Mouse (Mus musculus) ZHBTc4 (cell line): Measurements from ENCODE around the gene Tmem9b.

Source experiments
- DNase-seq: peaks from one replicate; pipeline ENCODE4 v3.0.0-alpha.2; 2011; ENCODE audit warnings: low read depth, low spot score

Gene Tmem9b

GRCm38 (mm10) chr7:109752008-109752925 lies at the start of gene Tmem9b:
Gene Tmem9b (minus strand): TSS chr7:109752875.
- peak; percentile 69 for DNase-seq

- DNase-seq: no peak
These were observed 48.0 kb upstream of the Tmem9b start for GRCm38 (mm10) chr7:109800626-109801025.

GRCm38 (mm10) chr7:109799168-109799567 lies 46.5 kb upstream of the Tmem9b start:
- no peak for DNase-seq

GRCm38 (mm10) chr7:109795564-109795963 lies 42.9 kb upstream of the Tmem9b start:
- no peak for DNase-seq

GRCm38 (mm10) chr7:109794556-109794955 lies 41.9 kb upstream of the Tmem9b start:
- DNase-seq: no peak

- peak; percentile 79 for DNase-seq
These were observed 40.1 kb upstream of the Tmem9b start for GRCm38 (mm10) chr7:109792759-109793158.

GRCm38 (mm10) chr7:109790818-109791217 lies 38.1 kb upstream of the Tmem9b start:
- no peak for DNase-seq

GRCm38 (mm10) chr7:109787860-109788259 lies 35.2 kb upstream of the Tmem9b start:
- DNase-seq: no peak

- no peak for DNase-seq
These were observed 30.6 kb upstream of the Tmem9b start for GRCm38 (mm10) chr7:109783281-109783680.

GRCm38 (mm10) chr7:109781470-109782203 lies 29.0 kb upstream of the Tmem9b start, which contains the start of gene Nrip3:
Gene Nrip3 (minus strand): TSS chr7:109782025.
- peak; percentile 88 for DNase-seq

- DNase-seq: peak; percentile 43
These were observed 28.4 kb upstream of the Tmem9b start for GRCm38 (mm10) chr7:109781087-109781469.

GRCm38 (mm10) chr7:109772251-109772650 lies 19.6 kb upstream of the Tmem9b start:
- no peak for DNase-seq

- DNase-seq: no peak
These were observed 16.2 kb upstream of the Tmem9b start for GRCm38 (mm10) chr7:109768699-109769383.

- DNase-seq: no peak
These were observed 15.1 kb upstream of the Tmem9b start for GRCm38 (mm10) chr7:109767575-109768350.

GRCm38 (mm10) chr7:109764009-109764408 lies 11.3 kb upstream of the Tmem9b start:
- DNase-seq: no peak

GRCm38 (mm10) chr7:109756291-109756690 lies 3.6 kb upstream of the Tmem9b start:
- DNase-seq: no peak

- no peak for DNase-seq
These were observed 1.4 kb upstream of the Tmem9b start for GRCm38 (mm10) chr7:109754034-109754433.

GRCm38 (mm10) chr7:109751427-109752007 lies 1.2 kb downstream of the Tmem9b start:
- no peak for DNase-seq

GRCm38 (mm10) chr7:109747747-109748146 lies 4.9 kb downstream of the Tmem9b start:
- no peak for DNase-seq

GRCm38 (mm10) chr7:109741703-109742102 lies 11.0 kb downstream of the Tmem9b start:
- DNase-seq: no peak

- no peak for DNase-seq
These were observed 11.6 kb downstream of the Tmem9b start for GRCm38 (mm10) chr7:109741060-109741459.
